Mouse (Mus musculus) spleen, adult 2 months (tissue): ENCODE data around the gene Zbtb46.
A peak's percentile ranks its signal among the peaks of the same experiment; 100 is the strongest.

Source experiments
- CTCF ChIP-seq: fragments of 200-500 bp; IDR thresholded peaks from 2 replicates; pipeline ENCODE4 v1.5.1; 2011; ENCODE audit warnings: mild to moderate bottlenecking, inconsistent platforms; ENCODE audit not compliant: insufficient read depth, insufficient read length, insufficient replicate concordance; ENCODE audit errors: extremely low read depth
- POLR2A ChIP-seq: fragments of 200-500 bp; IDR thresholded peaks from 2 replicates; pipeline ENCODE4 v1.6.1; 2011; ENCODE audit warnings: low read depth, low read length, inconsistent platforms

GRCm38 (mm10) chr2:181496831-181497547, 37.8 kb upstream of the Zbtb46 start, which contains the start of gene Tpd52l2:
- TF ChIP-seq POLR2A: 0 out of 2 replicates have a peak, but pooled peaks have one; percentile 16
- TF ChIP-seq CTCF: no peak
